Mouse (Mus musculus) forebrain, postnatal 0 days (tissue): ENCODE measurements around the gene Ppm1j. TPM values are rescaled to one million over a fixed set of nuclear protein-coding genes. Genes with fewer than 3 reads are reported as not detected.
A peak's percentile ranks its signal among the peaks of the same experiment; 100 is the strongest.

Experiments
- ATAC-seq: fragments of 200-750 bp; cut with Nextera tagmentation; 2 replicates; pipeline ENCODE4 v1.8.0; 2017; ENCODE audit warnings: mild to moderate bottlenecking, moderate library complexity
- DNase-seq: peaks from one replicate; pipeline ENCODE4 v3.0.0-alpha.2; 2015
- H3K27ac ChIP-seq: fragments of 300-500 bp; sonication (generic); 2 replicates; pipeline ENCODE4 v1.5.1; 2014; ENCODE audit warnings: low read depth, mild to moderate bottlenecking, antibody characterized with exemption, low read length, moderate library complexity, mixed read lengths
- H3K27me3 ChIP-seq: fragments of 300-500 bp; sonication (generic); 2 replicates; pipeline ENCODE4 v1.6.1; 2014; ENCODE audit warnings: mild to moderate bottlenecking, low read length, mixed read lengths; ENCODE audit not compliant: insufficient read depth
- H3K36me3 ChIP-seq: fragments of 300-500 bp; sonication (generic); 2 replicates; pipeline ENCODE4 v1.6.1; 2014; ENCODE audit warnings: mild to moderate bottlenecking, moderate library complexity; ENCODE audit not compliant: insufficient read depth
- H3K4me1 ChIP-seq: fragments of 300-500 bp; sonication (generic); 2 replicates; pipeline ENCODE4 v1.6.1; 2014; ENCODE audit warnings: antibody characterized with exemption; ENCODE audit not compliant: insufficient read depth
- H3K4me2 ChIP-seq: fragments of 300-500 bp; sonication (generic); 2 replicates; pipeline ENCODE4 v1.6.1; 2014; ENCODE audit warnings: low read depth, mild to moderate bottlenecking, moderate library complexity
- H3K4me3 ChIP-seq: fragments of 300-500 bp; sonication (generic); 2 replicates; pipeline ENCODE4 v1.5.1; 2014; ENCODE audit warnings: low read depth, low read length, mixed read lengths
- H3K9ac ChIP-seq: fragments of 300-500 bp; sonication (generic); 2 replicates; pipeline ENCODE4 v1.6.1; 2014; ENCODE audit warnings: mild to moderate bottlenecking
- H3K9me3 ChIP-seq: fragments of 300-500 bp; sonication (generic); 2 replicates; pipeline ENCODE4 v1.6.1; 2016; ENCODE audit warnings: low read length
- CTCF ChIP-seq: sonication (generic); IDR thresholded peaks from 2 replicates; pipeline ENCODE4 v1.5.1; 2016; ENCODE audit warnings: antibody characterized with exemption, control low read depth, low read depth
- WGBS: fragments of 180-500 bp; shearing (Covaris S2); extraction: QIAGEN DNeasy Blood & Tissue Kit; methylation state at CpG from one replicate; pipeline ENCODE4 v1.1.7; 2014; 5-methylcytosine and 5-hydroxymethylcytosine counted together
- polyA plus RNA-seq: library from polyadenylated mRNA; unstranded; fragments of >200 nt; fragmentation: Nextera tagmentation; extraction: Ambion mirVana; gene quantifications from 2 replicates; pipeline ENCODE4 v1.2.1, GENCODE M21; 2015
- total RNA-seq: library from RNA; depleted of rRNA; stranded (reverse); fragments of >200 nt; gene quantifications from 2 replicates; pipeline ENCODE4 v1.2.3, GENCODE M21; 2014; rRNA removed

The Ppm1j gene
- total and polyA plus RNA-seq, 2 experiments from 2014 or later: 2.0 to 2.6 TPM

- peak; percentile 53 for DNase-seq
- H3K4me1 ChIP-seq: no peaks in the 10 kb centered on the region
- H3K36me3 ChIP-seq: 0 out of 2 replicates have a peak, but pooled peaks cover 6% of the 10 kb centered on the region
- no peaks in the 10 kb centered on the region for H3K9me3 ChIP-seq
- H3K27ac ChIP-seq: peak within 1 kb of the TSS; percentile 69
- H3K9ac ChIP-seq: peak within 1 kb of the TSS; percentile 62
- WGBS: 3% methylated on average over 40 of the region's 40 CpGs
- ATAC-seq: peak; percentile 65
- peak within 1 kb of the TSS; percentile 94 for H3K4me2 ChIP-seq
- H3K27me3 ChIP-seq: no peaks in the 10 kb centered on the region
- TF ChIP-seq CTCF: no peak
- peak within 1 kb of the TSS; percentile 69 for H3K4me3 ChIP-seq
These were observed 37.3 kb downstream of the Ppm1j start, which contains the start of gene Mov10 for GRCm38 (mm10) chr3:104817991-104818748. TSS of gene Mov10 (minus strand) at chr3:104818563.

DNA sequence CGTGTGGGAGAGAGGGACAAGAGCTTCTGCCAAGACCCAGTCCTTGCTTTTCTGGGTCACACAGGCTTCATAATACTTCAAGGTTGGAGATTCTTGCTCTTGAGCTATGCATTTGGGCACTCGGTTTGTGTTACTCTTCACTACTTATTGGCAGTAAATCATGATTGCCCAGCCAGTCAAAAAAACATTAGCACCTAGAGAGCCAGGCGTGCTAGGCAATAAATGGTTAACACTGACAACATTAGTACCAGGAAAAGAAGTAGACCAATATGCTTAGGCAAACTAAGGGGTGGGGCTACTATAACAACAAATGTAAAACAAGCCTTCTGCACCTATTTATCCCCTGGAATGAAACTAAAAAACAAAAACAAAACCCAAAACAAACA, 37.9 kb downstream of the Ppm1j start:
- Histone ChIP-seq H3K9ac (0 out of 2 replicates have a peak overlapping the region, but pooled peaks have one; percentile 62), H3K27ac (no peak overlapping the region)

DNA sequence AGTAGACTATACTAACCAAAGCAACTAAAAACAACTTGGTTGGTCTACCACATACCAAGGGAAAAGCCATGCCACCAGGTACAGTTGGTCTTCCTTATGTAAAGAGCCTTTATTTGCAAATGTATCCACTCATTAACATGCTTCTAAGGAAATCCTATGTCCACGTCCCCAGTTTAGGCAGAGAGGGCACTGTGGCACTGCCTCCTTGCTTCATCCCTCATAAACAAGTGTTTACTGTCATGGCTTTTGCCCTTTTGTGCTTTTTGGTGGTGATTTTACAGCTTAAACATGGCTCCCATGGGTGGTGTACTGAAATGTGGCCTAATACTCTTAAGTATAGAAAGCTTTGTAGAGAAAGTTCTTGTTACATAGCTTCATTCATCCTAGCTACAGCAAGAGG, 39.6 kb downstream of the Ppm1j start:
- H3K27me3 ChIP-seq: no peaks in the 10 kb centered on the region
- peaks cover 11% of the 10 kb centered on the region; the same call in 1 of the 2 replicates for H3K36me3 ChIP-seq
- ATAC-seq: no peak
- H3K9me3 ChIP-seq: no peaks in the 10 kb centered on the region
- no peaks in the 10 kb centered on the region for H3K4me1 ChIP-seq
- 31% methylated on average over 1 of the region's 1 CpGs for WGBS
- H3K9ac ChIP-seq: no peak overlapping the region
- no peak overlapping the region for H3K27ac ChIP-seq
- H3K4me2 ChIP-seq: no peak overlapping the region
- DNase-seq: no peak
- H3K4me3 ChIP-seq: no peak overlapping the region
- TF ChIP-seq CTCF: no peak

More for the DNA sequence above, 37.9 kb downstream of the Ppm1j start:
- 0 out of 2 replicates have a peak, but pooled peaks cover 6% of the 10 kb centered on the region for H3K36me3 ChIP-seq
- peak overlapping the region; percentile 94 for H3K4me2 ChIP-seq
- H3K9me3 ChIP-seq: no peaks in the 10 kb centered on the region
- no peak for TF ChIP-seq CTCF
- ATAC-seq: no peak
- WGBS: 7% methylated on average over 3 of the region's 3 CpGs
- H3K4me3 ChIP-seq: 0 out of 2 replicates have a peak overlapping the region, but pooled peaks have one; percentile 69
- no peak for DNase-seq
- no peaks in the 10 kb centered on the region for H3K4me1 ChIP-seq
- no peaks in the 10 kb centered on the region for H3K27me3 ChIP-seq

DNA sequence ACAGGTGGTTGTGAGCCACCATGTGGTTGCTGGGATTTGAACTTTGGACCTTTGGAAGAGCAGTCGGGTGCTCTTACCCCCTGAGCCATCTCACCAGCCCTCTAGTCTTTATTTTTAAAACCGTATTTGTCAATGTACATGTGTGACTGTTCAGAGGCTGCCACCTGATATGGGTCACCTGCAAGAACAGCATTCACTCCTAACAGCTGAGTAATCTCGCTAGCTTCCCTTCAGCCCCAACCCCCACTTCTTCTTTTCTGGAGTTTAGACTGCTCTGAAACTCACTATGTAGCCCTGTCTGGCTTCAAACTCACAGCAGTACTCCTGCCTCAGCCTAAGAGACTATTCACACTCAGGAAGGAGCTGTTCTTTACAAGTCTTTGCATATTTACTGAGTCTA, 41.6 kb downstream of the Ppm1j start:
- H3K36me3 ChIP-seq: peaks cover 21% of the 10 kb centered on the region
- H3K4me1 ChIP-seq: no peaks in the 10 kb centered on the region
- H3K4me3 ChIP-seq: no peak overlapping the region
- DNase-seq (no peak), ATAC-seq (no peak)
- 85% methylated on average over 3 of the region's 3 CpGs for WGBS
- no peak overlapping the region for H3K27ac ChIP-seq
- H3K4me2 ChIP-seq: no peak overlapping the region
- no peaks in the 10 kb centered on the region for H3K9me3 ChIP-seq
- no peak overlapping the region for H3K9ac ChIP-seq
- no peak for TF ChIP-seq CTCF
- no peaks in the 10 kb centered on the region for H3K27me3 ChIP-seq

Other genes starting within 250 kb of the Ppm1j start
- 32.1 and 33.4 TPM in 2 replicates for gene Slc16a1, start 142.4 kb upstream of the Ppm1j start, total RNA-seq
- 17.4 and 20.2 TPM in 2 replicates for gene Slc16a1, start 142.4 kb upstream of the Ppm1j start, polyA plus RNA-seq
- gene Fam19a3, start 784 bp downstream of the Ppm1j start, total RNA-seq: 0.08 and 0.10 TPM in 2 replicates
- 0.05 and 0.18 TPM in 2 replicates for gene Fam19a3, start 784 bp downstream of the Ppm1j start, polyA plus RNA-seq
- 38.0 and 42.7 TPM in 2 replicates for gene Rhoc, start 7.3 kb downstream of the Ppm1j start, total RNA-seq
- gene Rhoc, start 7.3 kb downstream of the Ppm1j start, polyA plus RNA-seq: 42.5 and 45.1 TPM in 2 replicates
- gene Mov10, start 37.5 kb downstream of the Ppm1j start, total RNA-seq: 3.9 and 7.7 TPM in 2 replicates
- gene Mov10, start 37.5 kb downstream of the Ppm1j start, polyA plus RNA-seq: 3.9 and 4.6 TPM in 2 replicates
- 41.5 and 46.5 TPM in 2 replicates for gene St7l, start 82.9 kb downstream of the Ppm1j start, total RNA-seq
- 31.2 and 35.4 TPM in 2 replicates for gene St7l, start 82.9 kb downstream of the Ppm1j start, polyA plus RNA-seq
- 119 and 123 TPM in 2 replicates for gene Capza1, start 83.4 kb downstream of the Ppm1j start, total RNA-seq
- gene Capza1, start 83.4 kb downstream of the Ppm1j start, polyA plus RNA-seq: 85.5 and 92.4 TPM in 2 replicates
- gene Wnt2b, start 180.9 kb downstream of the Ppm1j start, total RNA-seq: 1.2 and 2.0 TPM in 2 replicates
- 0.21 and 0.47 TPM in 2 replicates for gene Wnt2b, start 180.9 kb downstream of the Ppm1j start, polyA plus RNA-seq